Mouse (Mus musculus): ENCODE data around the gene Prima1. TPM values are rescaled to one million over a fixed set of nuclear protein-coding genes. Genes with fewer than 3 reads are reported as not detected.

Gene Prima1
- total and polyA plus RNA-seq, 3 experiments, result not detected

DNA sequence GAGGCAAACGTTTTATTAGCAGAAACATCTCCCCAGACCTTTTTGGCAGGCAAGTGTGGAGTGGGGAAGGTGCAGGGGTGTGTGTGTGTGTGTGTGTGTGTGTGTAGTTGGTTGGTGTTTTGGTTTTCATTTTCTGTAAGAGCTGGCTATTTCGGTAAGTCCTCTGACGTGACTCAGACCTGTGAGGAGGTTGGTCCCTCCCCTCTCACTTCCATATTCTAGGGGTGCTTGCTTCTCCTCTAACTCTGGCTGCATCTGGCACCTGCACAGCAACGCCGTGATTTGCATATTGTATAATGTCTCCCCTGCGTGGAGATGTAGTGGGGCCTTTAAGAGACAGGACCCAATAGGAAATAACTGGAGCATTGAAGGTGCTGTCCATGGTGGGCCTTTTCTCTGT is 31.1 kb upstream of the Prima1 start:
- no peak for DNase-seq (ENCODE audit: low read depth, low spot score)
- TF ChIP-seq MAX (IDR thresholded peaks at IDR 0.05; ENCODE audit: low read length), result no peak
- TF ChIP-seq CTCF (IDR thresholded peaks at IDR 0.05 in 2 of 3, conservative IDR thresholded peaks at IDR 0.05 in 1 of 3; ENCODE audit: control insufficient read depth in 1 of 3, insufficient read depth in 1 of 3, low read depth in 2 of 3, low read length in 3 of 3, poor library complexity in 1 of 3, severe bottlenecking in 1 of 3), result no peak
- no peak for TF ChIP-seq EP300 (IDR thresholded peaks at IDR 0.05; ENCODE audit: low read depth in 1 of 2, low read length in 2 of 2)
- no peak for TF ChIP-seq TCF12 (IDR thresholded peaks at IDR 0.05; ENCODE audit: low read depth, low read length)
- TF ChIP-seq MAZ (IDR thresholded peaks at IDR 0.05; ENCODE audit: low read depth, low read length), result no peak
- TF ChIP-seq TAL1 (IDR thresholded peaks at IDR 0.05; ENCODE audit: low read length), result no peak
- H3K27ac ChIP-seq (ENCODE audit: control insufficient read depth, low read depth, low read length), result no peak overlapping the region
- no peak overlapping the region for H3K4me3 ChIP-seq (ENCODE audit: control insufficient read depth in 1 of 2, insufficient read depth in 1 of 2, low read depth in 2 of 2, low read length in 2 of 2)
- H3K36me3 ChIP-seq (ENCODE audit: control insufficient read depth in 1 of 2, insufficient read depth in 2 of 2, low read length in 2 of 2), result no peaks in the 10 kb centered on the region
- no peak overlapping the region for H3K9ac ChIP-seq (ENCODE audit: control insufficient read depth, low read depth, low read length, poor library complexity, severe bottlenecking)
- H3K27me3 ChIP-seq (ENCODE audit: control insufficient read depth in 1 of 2, insufficient read depth in 2 of 2, low read length in 2 of 2), result no peaks in the 10 kb centered on the region
- H3K4me1 ChIP-seq (ENCODE audit: control insufficient read depth in 1 of 2, insufficient read depth in 2 of 2, low read length in 2 of 2), result no peaks in the 10 kb centered on the region
- H3K79me2 ChIP-seq (ENCODE audit: control insufficient read depth, insufficient read depth, low read length, poor library complexity), result no peaks in the 10 kb centered on the region
- no peaks in the 10 kb centered on the region for H3K9me3 ChIP-seq (replicated peaks; ENCODE audit: insufficient read depth, low read length)

- Histone ChIP-seq H3K79me2 (ENCODE audit: control insufficient read depth, insufficient read depth, low read length, poor library complexity) (no peaks in the 10 kb centered on the region), H3K4me1 (ENCODE audit: control insufficient read depth in 1 of 2, insufficient read depth in 2 of 2, low read length in 2 of 2) (no peaks in the 10 kb centered on the region), H3K9ac (ENCODE audit: control insufficient read depth, low read depth, low read length, poor library complexity, severe bottlenecking) (no peak overlapping the region), H3K27me3 (ENCODE audit: control insufficient read depth in 1 of 2, insufficient read depth in 2 of 2, low read length in 2 of 2) (no peaks in the 10 kb centered on the region), H3K36me3 (ENCODE audit: control insufficient read depth in 1 of 2, insufficient read depth in 2 of 2, low read length in 2 of 2) (no peaks in the 10 kb centered on the region), H3K27ac (ENCODE audit: control insufficient read depth, low read depth, low read length) (no peak overlapping the region), H3K4me3 (ENCODE audit: control insufficient read depth in 1 of 2, insufficient read depth in 1 of 2, low read depth in 2 of 2, low read length in 2 of 2) (no peak overlapping the region), H3K9me3 (replicated peaks; ENCODE audit: insufficient read depth, low read length) (no peaks in the 10 kb centered on the region)
- no peak for DNase-seq (ENCODE audit: low read depth, low spot score)
- TF ChIP-seq ETS1 (IDR thresholded peaks at IDR 0.05; ENCODE audit: low read depth, low read length) (no peak), EP300 (IDR thresholded peaks at IDR 0.05; ENCODE audit: low read depth in 1 of 2, low read length in 2 of 2) (no peak), MYC (IDR thresholded peaks at IDR 0.05; ENCODE audit: low read depth, low read length) (no peak), GABPA (IDR thresholded peaks at IDR 0.05; ENCODE audit: low read depth, low read length) (no peak), MAFK (IDR thresholded peaks at IDR 0.05; ENCODE audit: borderline replicate concordance, low read depth, low read length) (no peak), ZNF384 (IDR thresholded peaks at IDR 0.05; ENCODE audit: low read depth, low read length) (no peak), POLR2A (IDR thresholded peaks at IDR 0.05; ENCODE audit: control insufficient read depth in 1 of 2, insufficient read depth in 1 of 2, low read depth in 1 of 2, low read length in 2 of 2, poor library complexity in 1 of 2) (no peak), CHD1 (IDR thresholded peaks at IDR 0.05; ENCODE audit: low read depth, low read length) (no peak), MXI1 (IDR thresholded peaks at IDR 0.05; ENCODE audit: low read depth, low read length) (no peak), SIN3A (IDR thresholded peaks at IDR 0.05; ENCODE audit: low read length) (no peak), POLR2AphosphoS5 (IDR thresholded peaks at IDR 0.05; ENCODE audit: borderline replicate concordance, low read depth, low read length) (no peak), MAX (IDR thresholded peaks at IDR 0.05; ENCODE audit: low read length) (no peak), POLR2AphosphoS2 (IDR thresholded peaks at IDR 0.05; ENCODE audit: low read length) (no peak), UBTF (IDR thresholded peaks at IDR 0.05; ENCODE audit: borderline replicate concordance, insufficient read depth, low read depth, low read length) (no peak), NELFE (IDR thresholded peaks at IDR 0.05; ENCODE audit: low read depth, low read length) (no peak), CHD2 (IDR thresholded peaks at IDR 0.05; ENCODE audit: low read length) (no peak), USF2 (IDR thresholded peaks at IDR 0.05; ENCODE audit: borderline replicate concordance in 1 of 2, insufficient read depth in 1 of 2, low read depth in 1 of 2, low read length in 2 of 2) (no peak)
Observed at GRCm38 (mm10) chr12:103272176-103272575, 30.2 kb upstream of the Prima1 start.
